Mouse (Mus musculus) testis, adult 2 months (tissue): Measurements from ENCODE around the gene Nefh. TPM values are rescaled to one million over a fixed set of nuclear protein-coding genes. Genes with fewer than 3 reads are reported as not detected.
A peak's percentile ranks its signal among the peaks of the same experiment; 100 is the strongest.

Source experiments
- H3K27ac ChIP-seq: fragments of 200-500 bp; 2 replicates; pipeline ENCODE4 v1.5.1; 2012; ENCODE audit warnings: low read depth, low read length; ENCODE audit not compliant: control insufficient read depth, insufficient read depth
- H3K27me3 ChIP-seq: fragments of 200-500 bp; 2 replicates; pipeline ENCODE4 v1.6.1; 2012; ENCODE audit warnings: mild to moderate bottlenecking, low read length, moderate library complexity; ENCODE audit not compliant: control insufficient read depth, insufficient read depth
- H3K36me3 ChIP-seq: fragments of 200-500 bp; 2 replicates; pipeline ENCODE4 v1.6.1; 2012; ENCODE audit warnings: mild to moderate bottlenecking, low read length; ENCODE audit not compliant: control insufficient read depth, insufficient read depth
- H3K4me1 ChIP-seq: fragments of 200-500 bp; 2 replicates; pipeline ENCODE4 v1.6.1; 2012; ENCODE audit warnings: low read length; ENCODE audit not compliant: control insufficient read depth, insufficient read depth
- H3K4me3 ChIP-seq: fragments of 200-500 bp; 2 replicates; pipeline ENCODE4 v1.5.1; 2012; ENCODE audit warnings: low read depth, mild to moderate bottlenecking, low read length, moderate library complexity, mixed read lengths; ENCODE audit not compliant: control insufficient read depth
- CTCF ChIP-seq: fragments of 200-500 bp; IDR thresholded peaks from 2 replicates; pipeline ENCODE4 v1.5.1; 2012; ENCODE audit warnings: low read depth, mild to moderate bottlenecking, inconsistent platforms, low read length, moderate library complexity; ENCODE audit not compliant: control insufficient read depth, insufficient read depth, insufficient replicate concordance
- POLR2A ChIP-seq: fragments of 200-500 bp; IDR thresholded peaks from 2 replicates; pipeline ENCODE4 v1.6.1; 2012; ENCODE audit warnings: low read depth, mild to moderate bottlenecking, inconsistent platforms, low read length, moderate library complexity; ENCODE audit not compliant: control insufficient read depth
- polyA plus RNA-seq: library from polyadenylated mRNA; depleted of rRNA; stranded (reverse); fragments of >200 nt; gene quantifications from 2 replicates; pipeline ENCODE4 v1.2.3, GENCODE M21; 2012; rRNA removed

The Nefh gene
- polyA plus RNA-seq, 1 experiment = 1.0 TPM

DNA sequence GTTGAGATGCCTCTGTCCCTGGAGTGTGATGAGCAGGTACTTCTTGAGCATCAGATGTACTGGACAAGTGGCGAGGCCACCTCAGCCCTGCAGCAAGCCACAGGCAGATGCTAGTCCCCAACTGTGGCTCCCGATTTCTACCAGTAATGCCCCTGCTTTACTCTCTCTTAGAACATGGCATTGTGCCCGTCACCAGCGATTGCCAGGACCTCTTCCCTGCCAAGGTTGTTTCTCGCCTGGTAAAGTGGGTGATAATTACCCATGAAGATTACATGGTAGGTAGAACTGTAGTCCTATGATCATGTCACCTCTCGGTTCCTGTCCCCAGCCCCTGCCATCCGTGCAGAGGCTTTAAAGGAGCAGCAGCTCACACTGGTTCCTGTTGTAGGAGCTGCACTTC is 26.1 kb downstream of the Nefh start:
- Histone ChIP-seq H3K36me3 (peaks cover 1% of the 10 kb centered on the region), H3K4me3 (no peak overlapping the region), H3K27ac (no peak overlapping the region), H3K27me3 (no peaks in the 10 kb centered on the region), H3K4me1 (no peaks in the 10 kb centered on the region)
- TF ChIP-seq CTCF = no peak

DNA sequence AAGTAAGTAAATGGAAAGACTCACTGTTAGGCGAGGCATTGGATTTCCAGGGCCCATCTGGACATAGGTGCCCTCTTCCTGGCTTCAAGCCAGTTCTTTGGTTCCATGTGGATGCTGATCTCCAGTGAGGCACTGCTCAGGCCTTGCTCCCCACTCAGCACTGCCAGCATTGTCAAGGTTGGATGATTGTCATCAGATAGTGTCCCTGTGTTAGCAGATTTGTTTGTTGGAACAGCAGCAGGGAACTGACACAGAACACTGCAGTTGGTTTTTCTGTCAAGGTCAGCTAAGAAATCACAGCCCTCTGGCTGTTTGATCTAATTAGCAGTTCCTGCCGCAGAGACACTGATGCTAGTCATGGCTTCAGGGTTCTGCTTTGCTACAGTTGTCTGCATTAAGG is 26.6 kb downstream of the Nefh start:
- H3K27me3 ChIP-seq = no peaks in the 10 kb centered on the region
- no peak overlapping the region for H3K27ac ChIP-seq
- H3K4me3 ChIP-seq = no peak overlapping the region
- no peaks in the 10 kb centered on the region for H3K4me1 ChIP-seq
- TF ChIP-seq POLR2A = no peak
- TF ChIP-seq CTCF = no peak
- H3K36me3 ChIP-seq = peaks cover 1% of the 10 kb centered on the region

DNA sequence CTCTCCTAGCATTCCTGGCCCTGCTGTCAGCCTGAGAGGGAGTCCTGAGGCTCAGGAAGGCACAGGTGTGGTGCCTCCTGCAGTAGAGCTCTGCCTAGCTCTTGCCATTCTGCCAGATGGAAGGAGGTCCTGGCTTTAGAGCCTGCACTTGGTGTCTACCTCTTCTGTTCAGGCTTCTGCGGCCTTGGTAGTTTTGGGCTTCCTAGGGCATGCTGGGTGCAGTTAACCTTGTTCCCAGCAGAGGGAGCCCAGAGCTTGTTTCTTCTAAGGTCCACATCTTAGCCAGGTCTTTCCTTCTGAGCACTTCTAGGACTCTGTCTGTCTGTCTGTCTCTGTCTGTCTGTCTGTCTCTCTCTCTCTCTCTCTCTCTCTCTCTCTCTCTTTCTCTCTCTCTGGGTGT is 31.8 kb downstream of the Nefh start:
- H3K4me1 ChIP-seq = no peaks in the 10 kb centered on the region
- no peak overlapping the region for H3K4me3 ChIP-seq
- TF ChIP-seq POLR2A (no peak), CTCF (peak; percentile 47; the same call in 1 of the 2 replicates)
- H3K27ac ChIP-seq = no peak overlapping the region
- peaks cover 4% of the 10 kb centered on the region for H3K36me3 ChIP-seq
- H3K27me3 ChIP-seq = no peaks in the 10 kb centered on the region

DNA sequence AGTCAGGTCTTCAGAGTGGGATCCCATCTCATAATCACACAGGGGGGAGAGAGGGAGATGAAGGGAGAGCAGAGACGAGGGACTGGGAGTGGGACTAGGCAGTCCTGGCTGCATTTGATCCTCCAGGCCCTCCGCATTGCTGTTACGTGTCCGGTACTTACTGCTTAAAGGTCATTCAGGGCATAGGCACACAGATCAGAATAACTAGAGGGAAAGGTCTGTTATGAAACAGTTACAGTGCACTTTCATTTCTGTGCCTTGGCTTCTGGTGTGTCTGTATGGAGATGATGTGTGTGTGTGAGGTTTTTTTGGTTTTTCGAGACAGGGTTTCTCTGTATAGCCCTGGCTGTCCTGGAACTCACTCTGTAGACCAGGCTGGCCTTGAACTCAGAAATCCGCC is 41.6 kb downstream of the Nefh start:
- no peak overlapping the region for H3K4me3 ChIP-seq
- H3K27ac ChIP-seq = no peak overlapping the region
- TF ChIP-seq CTCF (no peak), POLR2A (no peak)
- H3K27me3 ChIP-seq = no peaks in the 10 kb centered on the region
- H3K4me1 ChIP-seq = no peaks in the 10 kb centered on the region
- H3K36me3 ChIP-seq = no peaks in the 10 kb centered on the region; the same call in 1 of the 2 replicates

DNA sequence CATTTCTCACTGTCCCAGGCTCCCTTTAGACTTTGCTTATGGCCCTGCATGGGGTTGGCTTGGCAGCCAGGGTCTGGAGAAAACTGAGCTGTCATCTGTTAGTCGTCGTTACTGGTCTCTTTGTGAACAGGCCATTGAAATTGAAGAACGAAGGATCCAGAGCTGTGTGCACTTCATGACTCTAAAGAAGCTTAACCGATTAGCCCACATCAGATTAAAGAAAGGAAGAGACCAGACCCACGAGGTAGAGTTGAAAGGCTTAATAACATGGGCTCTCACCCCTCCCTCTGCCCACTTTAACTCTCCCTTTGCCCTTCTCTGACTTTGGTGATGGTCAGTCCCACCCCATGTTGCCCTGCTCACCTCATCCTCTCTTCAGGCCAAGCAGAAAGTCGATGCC is 45.9 kb downstream of the Nefh start:
- no peaks in the 10 kb centered on the region for H3K36me3 ChIP-seq
- peaks cover 6% of the 10 kb centered on the region for H3K4me1 ChIP-seq
- TF ChIP-seq CTCF (no peak), POLR2A (no peak)
- no peak overlapping the region for H3K4me3 ChIP-seq
- no peak overlapping the region for H3K27ac ChIP-seq
- no peaks in the 10 kb centered on the region for H3K27me3 ChIP-seq

DNA sequence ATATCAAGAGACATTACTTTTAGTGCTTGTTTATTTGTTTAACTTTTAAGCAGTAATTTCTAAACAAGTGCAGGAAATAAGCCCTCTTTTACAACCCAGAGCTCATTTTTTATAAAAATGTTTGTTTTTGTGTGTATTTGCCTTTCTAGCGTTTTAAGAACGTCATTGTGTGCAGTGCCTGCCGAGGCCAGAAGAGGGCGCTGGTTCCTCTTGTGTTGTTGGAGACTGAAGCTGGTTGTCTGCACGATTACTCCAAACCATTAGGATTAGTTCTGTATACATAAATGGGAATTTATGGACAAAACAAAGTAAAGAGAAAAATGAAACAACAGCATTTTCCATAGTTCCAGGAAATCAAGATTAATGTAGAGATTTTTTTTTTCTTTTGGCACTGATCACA is 47.4 kb downstream of the Nefh start:
- no peaks in the 10 kb centered on the region for H3K27me3 ChIP-seq

DNA sequence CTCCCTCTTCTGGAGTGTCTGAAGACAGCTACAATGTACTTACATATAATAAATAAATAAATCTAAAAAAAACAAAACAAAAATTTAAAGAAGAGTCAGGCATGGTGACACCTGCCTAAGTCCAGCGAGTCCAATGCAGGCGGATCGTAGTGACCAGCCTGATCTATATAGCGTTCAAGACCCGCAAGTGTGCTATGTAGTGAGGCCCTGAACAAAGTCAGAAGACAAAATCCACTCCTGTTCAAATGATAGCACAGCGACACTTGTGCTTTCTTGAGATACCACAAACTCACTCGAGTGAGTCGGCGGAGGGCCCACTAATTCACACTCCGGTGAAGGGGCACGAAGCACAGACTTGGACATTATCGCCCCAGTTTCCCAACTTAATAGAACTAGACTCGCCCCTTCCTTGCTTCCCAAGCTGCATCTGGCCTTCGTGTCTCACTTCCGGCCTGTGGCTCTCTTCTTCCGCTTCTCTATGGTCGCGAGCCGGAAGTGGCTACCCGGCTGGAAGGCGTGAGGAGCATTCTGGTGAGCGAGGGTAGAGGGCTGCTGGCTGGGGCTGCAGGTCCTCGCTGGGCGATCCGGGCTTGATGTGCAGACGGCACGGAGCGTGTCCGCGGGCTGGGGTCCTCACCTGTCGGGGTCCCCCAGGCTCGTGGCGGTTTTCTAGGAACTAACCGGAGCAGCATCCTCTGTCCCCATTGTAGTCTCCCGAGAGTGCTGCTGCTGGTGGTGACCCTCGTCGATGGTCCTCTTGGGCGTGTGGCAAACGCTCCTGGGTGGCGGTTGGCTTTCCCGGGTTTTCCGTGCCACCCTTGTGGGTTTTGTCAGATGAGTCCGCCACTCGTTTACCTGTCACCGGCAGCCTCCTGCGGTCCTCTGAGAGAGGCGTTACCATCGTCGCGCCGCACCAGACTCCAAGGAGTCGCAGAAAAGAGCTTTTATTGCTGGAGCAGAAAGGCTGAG is 52.7 kb downstream of the Nefh start, which contains the start of gene Thoc5:
Thoc5 (plus strand) TSS at position 473 of the 969 bp plus-strand sequence.
- peaks cover 10% of the 10 kb centered on the region for H3K4me1 ChIP-seq
- H3K36me3 ChIP-seq = no peaks in the 10 kb centered on the region
- peak; percentile 75 for TF ChIP-seq POLR2A
- no peak for TF ChIP-seq CTCF
- H3K27me3 ChIP-seq = no peaks in the 10 kb centered on the region
- H3K27ac ChIP-seq = peak within 1 kb of the TSS; percentile 77
- peak within 1 kb of the TSS; percentile 83 for H3K4me3 ChIP-seq

More for the DNA sequence above, 47.4 kb downstream of the Nefh start:
- TF ChIP-seq POLR2A (no peak), CTCF (peak; percentile 86; the same call in 1 of the 2 replicates)
- Histone ChIP-seq H3K4me1 (peaks cover 10% of the 10 kb centered on the region), H3K27ac (no peak overlapping the region), H3K36me3 (no peaks in the 10 kb centered on the region), H3K4me3 (no peak overlapping the region)

Other genes with a start within 250 kb of the Nefh start
- gene Uqcr10, start 243.7 kb downstream of the Nefh start, polyA plus RNA-seq = 399 and 518 TPM in 2 replicates
- 27.4 and 27.8 TPM in 2 replicates for gene Zmat5, start 243.4 kb downstream of the Nefh start, polyA plus RNA-seq
- gene Cabp7, start 201.3 kb downstream of the Nefh start, polyA plus RNA-seq = 0.07 and 0.10 TPM in 2 replicates
- gene Nf2, start 98.5 kb downstream of the Nefh start, polyA plus RNA-seq = 90.2 and 92.5 TPM in 2 replicates
- gene Nipsnap1, start 74.1 kb downstream of the Nefh start, polyA plus RNA-seq = 2.7 and 3.7 TPM in 2 replicates
- 69.3 and 75.4 TPM in 2 replicates for gene Thoc5, start 52.7 kb downstream of the Nefh start, polyA plus RNA-seq
- 27.7 and 33.3 TPM in 2 replicates for gene Ap1b1, start 38.8 kb upstream of the Nefh start, polyA plus RNA-seq
- 2.5 and 3.9 TPM in 2 replicates for gene Rasl10a, start 110.1 kb upstream of the Nefh start, polyA plus RNA-seq
- gene Gas2l1, start 117.3 kb upstream of the Nefh start, polyA plus RNA-seq = 116 and 124 TPM in 2 replicates
- 232 and 237 TPM in 2 replicates for gene Rhbdd3, start 150.9 kb upstream of the Nefh start, polyA plus RNA-seq
- gene Ewsr1, start 151.2 kb upstream of the Nefh start, polyA plus RNA-seq = 433 and 510 TPM in 2 replicates
- 4.0 and 5.2 TPM in 2 replicates for gene Emid1, start 204.2 kb upstream of the Nefh start, polyA plus RNA-seq